Mouse (Mus musculus) lung, postnatal 36 days (tissue): ENCODE data around the gene Nsrp1.
"Not testable (repeated sequence)": the region's sequence is repeated elsewhere in the genome, so short reads cannot be mapped to it uniquely, and the experiment has no call there.

Experiments used
- DNase-seq: peaks from one replicate; pipeline ENCODE4 v3.0.0; 2022; ENCODE audit warnings: mixed read lengths

The Nsrp1 gene

GRCm38 (mm10) chr11:77078273-77079134 is at the start of gene Nsrp1:
Gene Nsrp1 (minus strand): TSS chr11:77078435.
- peak; percentile 96 for DNase-seq

GRCm38 (mm10) chr11:77111141-77111540 is 32.9 kb upstream of the Nsrp1 start:
- no peak for DNase-seq

- no peak for DNase-seq
These were observed 30.2 kb upstream of the Nsrp1 start for GRCm38 (mm10) chr11:77108442-77108841.

GRCm38 (mm10) chr11:77107872-77108271 is 29.6 kb upstream of the Nsrp1 start:
- not testable (repeated sequence) for DNase-seq

GRCm38 (mm10) chr11:77106961-77107360 is 28.7 kb upstream of the Nsrp1 start:
- no peak for DNase-seq

GRCm38 (mm10) chr11:77100137-77100937 is 22.1 kb upstream of the Nsrp1 start:
- peak; percentile 90 for DNase-seq

GRCm38 (mm10) chr11:77098332-77098972 is 20.2 kb upstream of the Nsrp1 start:
- peak; percentile 26 for DNase-seq

GRCm38 (mm10) chr11:77096991-77097390 is 18.8 kb upstream of the Nsrp1 start:
- DNase-seq = no peak

- DNase-seq = peak; percentile 11
These were observed 18.3 kb upstream of the Nsrp1 start for GRCm38 (mm10) chr11:77096581-77096980.

GRCm38 (mm10) chr11:77095206-77095605 is 17.0 kb upstream of the Nsrp1 start:
- DNase-seq = peak; percentile 28

GRCm38 (mm10) chr11:77094136-77094535 is 15.9 kb upstream of the Nsrp1 start:
- DNase-seq = no peak

GRCm38 (mm10) chr11:77093208-77093607 is 15.0 kb upstream of the Nsrp1 start:
- peak; percentile 50 for DNase-seq

- DNase-seq = no peak
These were observed 10.9 kb upstream of the Nsrp1 start for GRCm38 (mm10) chr11:77089162-77089561.

GRCm38 (mm10) chr11:77087004-77087403 is 8.8 kb upstream of the Nsrp1 start:
- DNase-seq = no peak

GRCm38 (mm10) chr11:77084001-77084682 is 5.9 kb upstream of the Nsrp1 start:
- DNase-seq = no peak

- no peak for DNase-seq
These were observed 1.1 kb upstream of the Nsrp1 start for GRCm38 (mm10) chr11:77079361-77079760.

GRCm38 (mm10) chr11:77077792-77078191 is 443 bp downstream of the Nsrp1 start:
- DNase-seq = no peak

- not testable (repeated sequence) for DNase-seq
These were observed 904 bp downstream of the Nsrp1 start for GRCm38 (mm10) chr11:77077331-77077730.

- DNase-seq = peak; percentile 47
These were observed 7.5 kb downstream of the Nsrp1 start for GRCm38 (mm10) chr11:77070721-77071120.

GRCm38 (mm10) chr11:77068825-77069224 is 9.4 kb downstream of the Nsrp1 start:
- no peak for DNase-seq

- no peak for DNase-seq
These were observed 14.8 kb downstream of the Nsrp1 start for GRCm38 (mm10) chr11:77063406-77063805.

GRCm38 (mm10) chr11:77061951-77062350 is 16.3 kb downstream of the Nsrp1 start:
- no peak for DNase-seq

GRCm38 (mm10) chr11:77042816-77043215 is 35.4 kb downstream of the Nsrp1 start:
- no peak for DNase-seq
